Mouse (Mus musculus) testis, adult 2 months (tissue): Measurements from ENCODE around the gene Lrrc32.

Experiments used
- CTCF ChIP-seq: fragments of 200-500 bp; IDR thresholded peaks from 2 replicates; pipeline ENCODE4 v1.5.1; 2012; ENCODE audit warnings: low read depth, mild to moderate bottlenecking, inconsistent platforms, low read length, moderate library complexity; ENCODE audit not compliant: control insufficient read depth, insufficient read depth, insufficient replicate concordance
- POLR2A ChIP-seq: fragments of 200-500 bp; IDR thresholded peaks from 2 replicates; pipeline ENCODE4 v1.6.1; 2012; ENCODE audit warnings: low read depth, mild to moderate bottlenecking, inconsistent platforms, low read length, moderate library complexity; ENCODE audit not compliant: control insufficient read depth

DNA sequence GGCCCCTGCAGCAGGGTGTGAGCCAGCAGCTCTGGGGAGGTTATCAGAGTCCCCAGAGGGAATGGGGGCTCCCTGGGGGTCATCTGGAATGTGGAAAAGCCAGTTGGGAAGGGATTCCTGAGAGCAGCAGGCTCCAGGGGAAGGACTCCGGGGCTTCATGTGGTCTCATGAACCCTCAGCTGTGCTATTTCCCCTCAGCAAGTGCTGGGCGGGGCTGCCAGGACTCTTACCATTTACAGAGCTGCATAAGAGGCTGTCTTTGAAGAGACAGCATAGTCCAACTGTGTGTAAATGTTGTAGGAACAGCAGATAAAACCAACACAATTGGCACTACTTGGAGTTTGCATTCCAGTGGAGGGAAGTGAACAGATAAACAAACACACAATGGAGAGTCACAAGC, 61.5 kb downstream of the Lrrc32 start:
- TF ChIP-seq CTCF: no peak
- TF ChIP-seq POLR2A: no peak
